Mouse (Mus musculus) MEL (cell line): ENCODE results near the gene Gm42715. TPM values are rescaled to one million over a fixed set of nuclear protein-coding genes. Genes with fewer than 3 reads are reported as not detected.

Source experiments
- DNase-seq: peaks from one replicate; pipeline ENCODE4 v3.0.0; 2011; ENCODE audit warnings: low read depth, low spot score
- H3K27ac ChIP-seq: 2 replicates; pipeline ENCODE4 v1.5.1; 2012; ENCODE audit warnings: low read depth, mild to moderate bottlenecking, control low read depth, low read length, moderate library complexity; ENCODE audit not compliant: control insufficient read depth
- H3K27me3 ChIP-seq, 2 experiments: fragments of 150-350 bp in 1 of 2; sonication (generic) in 1 of 2; 2 replicates each; pipeline ENCODE4 v1.6.1; 2012; ENCODE audit warnings: low read length in 2 of 2, mild to moderate bottlenecking in 2 of 2, improper control_type of control experiment in 1 of 2, moderate library complexity in 1 of 2; ENCODE audit not compliant: insufficient read depth in 2 of 2, control insufficient read depth in 1 of 2
- H3K36me3 ChIP-seq, 2 experiments: 2 replicates each; pipeline ENCODE4 v1.6.1; 2012 to 2014; ENCODE audit warnings: low read length in 2 of 2, improper control_type of control experiment in 1 of 2, inconsistent platforms in 1 of 2, mild to moderate bottlenecking in 1 of 2; ENCODE audit not compliant: insufficient read depth in 2 of 2, control insufficient read depth in 1 of 2
- H3K4me1 ChIP-seq, 2 experiments: fragments of 150-350 bp in 1 of 2; sonication (generic) in 1 of 2; 2 replicates each; pipeline ENCODE4 v1.6.1; 2012; ENCODE audit warnings: low read length in 2 of 2, improper control_type of control experiment in 1 of 2, mild to moderate bottlenecking in 1 of 2; ENCODE audit not compliant: insufficient read depth in 2 of 2, control insufficient read depth in 1 of 2
- H3K4me3 ChIP-seq, 2 experiments: fragments of 150-350 bp in 1 of 2; sonication (generic) in 1 of 2; 2 replicates each; pipeline ENCODE4 v1.5.1; 2012; ENCODE audit warnings: low read depth in 2 of 2, low read length in 2 of 2, mild to moderate bottlenecking in 2 of 2, moderate library complexity in 2 of 2, control low read depth in 1 of 2, improper control_type of control experiment in 1 of 2; ENCODE audit not compliant: control insufficient read depth in 1 of 2, insufficient read depth in 1 of 2
- H3K79me2 ChIP-seq: 2 replicates; pipeline ENCODE4 v1.6.1; 2012; ENCODE audit warnings: mild to moderate bottlenecking, low read length, moderate library complexity; ENCODE audit not compliant: control insufficient read depth, poor library complexity, insufficient read depth
- H3K9ac ChIP-seq: 2 replicates; pipeline ENCODE4 v1.6.1; 2012; ENCODE audit warnings: low read depth, mild to moderate bottlenecking, control low read depth, low read length, moderate library complexity; ENCODE audit not compliant: control insufficient read depth, poor library complexity, severe bottlenecking
- H3K9me3 ChIP-seq: fragments of 150-350 bp; sonication (generic); replicated peaks from 2 replicates; pipeline ENCODE4 v1.6.1; 2012; ENCODE audit warnings: mild to moderate bottlenecking, low read length, improper control_type of control experiment, moderate library complexity; ENCODE audit not compliant: insufficient read depth
- CHD1 ChIP-seq: IDR thresholded peaks from 2 replicates; pipeline ENCODE4 v1.6.1; 2012; ENCODE audit warnings: low read depth, mild to moderate bottlenecking, inconsistent platforms, low read length, improper control_type of control experiment
- CHD2 ChIP-seq: IDR thresholded peaks from 2 replicates; pipeline ENCODE4 v1.6.1; 2011; ENCODE audit warnings: low read length, improper control_type of control experiment
- ELF1 ChIP-seq: IDR thresholded peaks from 2 replicates; pipeline ENCODE4 v1.6.1; 2014; ENCODE audit warnings: low read depth, mild to moderate bottlenecking, inconsistent platforms, low read length, improper control_type of control experiment, moderate library complexity
- EP300 ChIP-seq, 2 experiments: IDR thresholded peaks; 2 replicates each; pipeline ENCODE4 v1.6.1; 2011; ENCODE audit warnings: improper control_type of control experiment in 2 of 2, low read length in 2 of 2, low read depth in 1 of 2, mild to moderate bottlenecking in 1 of 2
- ETS1 ChIP-seq: IDR thresholded peaks from 2 replicates; pipeline ENCODE4 v1.6.1; 2012; ENCODE audit warnings: low read depth, mild to moderate bottlenecking, inconsistent platforms, low read length, improper control_type of control experiment, moderate library complexity
- GATA1 ChIP-seq: IDR thresholded peaks from 2 replicates; pipeline ENCODE4 v1.6.1; 2011; ENCODE audit warnings: low read depth, low read length, improper control_type of control experiment
- HCFC1 ChIP-seq: IDR thresholded peaks from 2 replicates; pipeline ENCODE4 v1.6.1; 2012; ENCODE audit warnings: low read depth, mild to moderate bottlenecking, inconsistent platforms, low read length, improper control_type of control experiment, moderate library complexity
- JUND ChIP-seq: IDR thresholded peaks from 2 replicates; pipeline ENCODE4 v1.6.1; 2011; ENCODE audit warnings: low read depth, mild to moderate bottlenecking, improper control_type of control experiment, low read length
- KAT2A ChIP-seq: conservative IDR thresholded peaks from 2 replicates; pipeline ENCODE4 v1.6.1; 2012; ENCODE audit warnings: low read depth, low read length, improper control_type of control experiment, inconsistent platforms
- MAZ ChIP-seq: IDR thresholded peaks from 2 replicates; pipeline ENCODE4 v1.6.1; 2012; ENCODE audit warnings: low read depth, mild to moderate bottlenecking, inconsistent platforms, low read length, improper control_type of control experiment
- MEF2A ChIP-seq: IDR thresholded peaks from 2 replicates; pipeline ENCODE4 v1.6.1; 2014; ENCODE audit warnings: low read depth, mild to moderate bottlenecking, inconsistent platforms, low read length, improper control_type of control experiment; ENCODE audit not compliant: poor library complexity, insufficient replicate concordance, severe bottlenecking; ENCODE audit errors: extremely low read depth
- MXI1 ChIP-seq: IDR thresholded peaks from 2 replicates; pipeline ENCODE4 v1.6.1; 2011; ENCODE audit warnings: mild to moderate bottlenecking, low read depth, low read length, improper control_type of control experiment
- MYC ChIP-seq: IDR thresholded peaks from 2 replicates; pipeline ENCODE4 v1.6.1; 2011; ENCODE audit warnings: low read depth, mild to moderate bottlenecking, low read length, improper control_type of control experiment, moderate library complexity
- POLR2A ChIP-seq, 2 experiments: IDR thresholded peaks; 2 replicates each; pipeline ENCODE4 v1.6.1; 2011 to 2012; ENCODE audit warnings: low read length in 2 of 2, mild to moderate bottlenecking in 2 of 2, control low read depth in 1 of 2, improper control_type of control experiment in 1 of 2, low read depth in 1 of 2, moderate library complexity in 1 of 2; ENCODE audit not compliant: control insufficient read depth in 1 of 2, insufficient read depth in 1 of 2, poor library complexity in 1 of 2
- POLR2AphosphoS5 ChIP-seq: IDR thresholded peaks from 2 replicates; pipeline ENCODE4 v1.6.1; 2012; ENCODE audit warnings: low read depth, borderline replicate concordance, mild to moderate bottlenecking, inconsistent platforms, low read length, moderate library complexity, mixed read lengths
- RAD21 ChIP-seq: IDR thresholded peaks from 2 replicates; pipeline ENCODE4 v1.6.1; 2011; ENCODE audit warnings: mild to moderate bottlenecking, low read depth, low read length, improper control_type of control experiment
- RCOR1 ChIP-seq: IDR thresholded peaks from 2 replicates; pipeline ENCODE4 v1.6.1; 2012; ENCODE audit warnings: low read depth, mild to moderate bottlenecking, inconsistent platforms, low read length, improper control_type of control experiment
- SMC3 ChIP-seq: IDR thresholded peaks from 2 replicates; pipeline ENCODE4 v1.6.1; 2011; ENCODE audit warnings: low read depth, low read length, improper control_type of control experiment
- TAL1 ChIP-seq: IDR thresholded peaks from 2 replicates; pipeline ENCODE4 v1.6.1; 2012; ENCODE audit warnings: mild to moderate bottlenecking, inconsistent platforms, low read length, moderate library complexity, mixed read lengths
- TCF12 ChIP-seq: IDR thresholded peaks from 2 replicates; pipeline ENCODE4 v1.6.1; 2014; ENCODE audit warnings: low read depth, mild to moderate bottlenecking, inconsistent platforms, low read length, improper control_type of control experiment, moderate library complexity
- UBTF ChIP-seq: IDR thresholded peaks from 2 replicates; pipeline ENCODE4 v1.6.1; 2012; ENCODE audit warnings: low read depth, mild to moderate bottlenecking, inconsistent platforms, low read length, improper control_type of control experiment, moderate library complexity, borderline replicate concordance; ENCODE audit not compliant: insufficient read depth
- USF2 ChIP-seq, 2 experiments: IDR thresholded peaks; 2 replicates each; pipeline ENCODE4 v1.6.1; 2011 to 2012; ENCODE audit warnings: improper control_type of control experiment in 2 of 2, low read length in 2 of 2, borderline replicate concordance in 1 of 2, inconsistent platforms in 1 of 2, low read depth in 1 of 2, mild to moderate bottlenecking in 1 of 2; ENCODE audit not compliant: insufficient read depth in 1 of 2
- ZC3H11A ChIP-seq: IDR thresholded peaks from 2 replicates; pipeline ENCODE4 v1.6.1; 2012; ENCODE audit warnings: low read depth, mild to moderate bottlenecking, inconsistent platforms, low read length, improper control_type of control experiment
- ZMIZ1 ChIP-seq: IDR thresholded peaks from 2 replicates; pipeline ENCODE4 v1.6.1; 2012; ENCODE audit warnings: low read depth, mild to moderate bottlenecking, inconsistent platforms, low read length, improper control_type of control experiment, moderate library complexity
- ZNF384 ChIP-seq: IDR thresholded peaks from 2 replicates; pipeline ENCODE4 v1.6.1; 2012; ENCODE audit warnings: low read depth, mild to moderate bottlenecking, inconsistent platforms, low read length, improper control_type of control experiment
- polyA plus RNA-seq, 2 experiments: library from polyadenylated mRNA; stranded (reverse) in 1 of 2; unstranded in 1 of 2; fragments of >175 nt in 1 of 2; fragments of >200 nt in 1 of 2; gene quantifications; 2 replicates each; pipeline versions ENCODE4 v1.2.1 to v1.2.4; 2012; ENCODE audit warnings: low replicate concordance in 2 of 2, low read depth in 1 of 2; ENCODE audit not compliant: insufficient read length in 2 of 2, insufficient read depth in 1 of 2, missing spikeins in 1 of 2
- total RNA-seq: library from RNA; depleted of rRNA; stranded (reverse); fragments of 300-350 nt; gene quantifications from 2 replicates; pipeline ENCODE4 v1.2.3, GENCODE M21; 2012

The Gm42715 gene
- total and polyA plus RNA-seq, 3 experiments = 9.0 to 25.4 TPM; not detected in 1

GRCm38 (mm10) chr7:127494648-127495047 lies 24.7 kb upstream of the Gm42715 start:
- H3K9ac ChIP-seq = no peak overlapping the region

GRCm38 (mm10) chr7:127497382-127497781 lies 22.0 kb upstream of the Gm42715 start:
- no peak overlapping the region for H3K27ac ChIP-seq
- no peak overlapping the region for H3K9ac ChIP-seq
- H3K4me1 ChIP-seq = no peaks in the 10 kb centered on the region
- no peaks in the 10 kb centered on the region for H3K27me3 ChIP-seq
- TF ChIP-seq UBTF (no peak), MYC (no peak), KAT2A (no peak), CHD2 (no peak), RAD21 (no peak), ZNF384 (no peak), TAL1 (no peak), MAZ (no peak), TCF12 (no peak)
- H3K79me2 ChIP-seq = no peaks in the 10 kb centered on the region
- no peak for DNase-seq
- H3K36me3 ChIP-seq = no peaks in the 10 kb centered on the region; a peak in 1 of 4 replicates
- H3K4me3 ChIP-seq = no peak overlapping the region
- no peaks in the 10 kb centered on the region for H3K9me3 ChIP-seq

More at GRCm38 (mm10) chr7:127494648-127495047, 24.7 kb upstream of the Gm42715 start:
- no peak overlapping the region for H3K4me3 ChIP-seq
- no peaks in the 10 kb centered on the region for H3K4me1 ChIP-seq
- no peaks in the 10 kb centered on the region for H3K9me3 ChIP-seq
- no peaks in the 10 kb centered on the region for H3K79me2 ChIP-seq
- H3K36me3 ChIP-seq = peaks cover 0 to 3% of the 10 kb centered on the region in 2 experiments; a peak in 2 of 4 replicates
- 0 out of 2 replicates have a peak, but pooled peaks have one; percentile 7 for TF ChIP-seq ETS1
- no peak for TF ChIP-seq UBTF
- TF ChIP-seq RCOR1 = no peak
- peak in 1 of 2 experiments; percentile 17; a peak in 1 of 4 replicates for TF ChIP-seq EP300 (IDR thresholded peaks at IDR 0.05; ENCODE audit: low read depth in 1 of 2, low read length in 2 of 2)
- 0 out of 2 replicates have a peak, but pooled peaks have one; percentile 10 for TF ChIP-seq TCF12
- no peak for TF ChIP-seq CHD1
- no peak overlapping the region for H3K27ac ChIP-seq
- DNase-seq = peak; percentile 34
- H3K27me3 ChIP-seq = no peaks in the 10 kb centered on the region

- H3K9me3 ChIP-seq = no peaks in the 10 kb centered on the region
- H3K27ac ChIP-seq = no peak overlapping the region
- no peaks in the 10 kb centered on the region for H3K27me3 ChIP-seq
- H3K4me1 ChIP-seq = no peaks in the 10 kb centered on the region
- no peaks in the 10 kb centered on the region; a peak in 1 of 4 replicates for H3K36me3 ChIP-seq
- DNase-seq = peak; percentile 72
- no peak overlapping the region for H3K4me3 ChIP-seq
- H3K9ac ChIP-seq = no peak overlapping the region
- H3K79me2 ChIP-seq = no peaks in the 10 kb centered on the region
- TF ChIP-seq MEF2A (no peak), TCF12 (no peak), MXI1 (no peak), USF2 (IDR thresholded peaks at IDR 0.05; ENCODE audit: borderline replicate concordance in 1 of 2, insufficient read depth in 1 of 2, low read depth in 1 of 2, low read length in 2 of 2) (no peak), SMC3 (peak; percentile 84), RAD21 (peak; percentile 71), ZC3H11A (peak; percentile 56), ZMIZ1 (no peak), ELF1 (no peak), JUND (no peak), EP300 (IDR thresholded peaks at IDR 0.05; ENCODE audit: low read depth in 1 of 2, low read length in 2 of 2) (no peak), MAZ (no peak), POLR2A (IDR thresholded peaks at IDR 0.05; ENCODE audit: control insufficient read depth in 1 of 2, insufficient read depth in 1 of 2, low read depth in 1 of 2, low read length in 2 of 2, poor library complexity in 1 of 2) (no peak), RCOR1 (no peak), GATA1 (no peak), HCFC1 (no peak), POLR2AphosphoS5 (no peak), CHD1 (no peak)
Observed at GRCm38 (mm10) chr7:127498407-127498806, 21.0 kb upstream of the Gm42715 start.
